Mouse (Mus musculus): ENCODE results near the gene Sfmbt2.

GRCm38 (mm10) chr2:10575962-10576740 lies 205.8 kb downstream of the Sfmbt2 start:
- TF ChIP-seq ZC3H11A (IDR thresholded peaks at IDR 0.05; ENCODE audit: borderline replicate concordance, low read depth, low read length) = no peak
- TF ChIP-seq CHD2 (IDR thresholded peaks at IDR 0.05; ENCODE audit: low read depth, low read length) = no peak

Data from ES-E14 (cell line).